Mouse (Mus musculus) embryo, embryonic 10 days (tissue): ENCODE results near the gene Txndc17.
"Not testable (repeated sequence)": the region's sequence is repeated elsewhere in the genome, so short reads cannot be mapped to it uniquely, and the experiment has no call there.

Experiments used
- DNase-seq: peaks from one replicate; pipeline ENCODE4 v3.0.0-alpha.2; 2015; ENCODE audit warnings: low spot score

The Txndc17 gene

GRCm38 (mm10) chr11:72207204-72207833, at the start of gene Txndc17, which contains the start of gene 4933427D14Rik:
Txndc17 (plus strand) TSS chr11:72207547.
4933427D14Rik (minus strand) TSS chr11:72207459.
- DNase-seq, result peak; percentile 93

- DNase-seq, result no peak
These were observed 44.1 kb upstream of the Txndc17 start for GRCm38 (mm10) chr11:72163198-72163597.

- DNase-seq, result no peak
These were observed 37.5 kb upstream of the Txndc17 start for GRCm38 (mm10) chr11:72169871-72170270.

- DNase-seq, result not testable (repeated sequence)
These were observed 35.4 kb upstream of the Txndc17 start for GRCm38 (mm10) chr11:72171906-72172305.

GRCm38 (mm10) chr11:72173506-72173905, 33.8 kb upstream of the Txndc17 start:
- no peak for DNase-seq

GRCm38 (mm10) chr11:72174721-72175120, 32.6 kb upstream of the Txndc17 start:
- no peak for DNase-seq

- DNase-seq, result no peak
These were observed 31.4 kb upstream of the Txndc17 start for GRCm38 (mm10) chr11:72175966-72176365.

GRCm38 (mm10) chr11:72176553-72176952, 30.8 kb upstream of the Txndc17 start:
- peak; percentile 47 for DNase-seq

GRCm38 (mm10) chr11:72180556-72180955, 26.8 kb upstream of the Txndc17 start:
- DNase-seq, result no peak

- DNase-seq, result no peak
These were observed 26.2 kb upstream of the Txndc17 start for GRCm38 (mm10) chr11:72181136-72181535.

GRCm38 (mm10) chr11:72184252-72184651, 23.1 kb upstream of the Txndc17 start:
- no peak for DNase-seq

- no peak for DNase-seq
These were observed 16.5 kb upstream of the Txndc17 start for GRCm38 (mm10) chr11:72190857-72191256.

GRCm38 (mm10) chr11:72194259-72194658, 13.1 kb upstream of the Txndc17 start:
- no peak for DNase-seq

GRCm38 (mm10) chr11:72196506-72196905, 10.8 kb upstream of the Txndc17 start:
- DNase-seq, result no peak

GRCm38 (mm10) chr11:72203440-72203839, 3.9 kb upstream of the Txndc17 start:
- no peak for DNase-seq

GRCm38 (mm10) chr11:72205256-72205655, 2.1 kb upstream of the Txndc17 start:
- DNase-seq, result no peak

GRCm38 (mm10) chr11:72206341-72207203, 775 bp upstream of the Txndc17 start, which contains the start of gene Gm43951:
Gm43951 (minus strand) TSS chr11:72206840.
- peak; percentile 43 for DNase-seq

- no peak for DNase-seq
These were observed 559 bp downstream of the Txndc17 start for GRCm38 (mm10) chr11:72207834-72208377.

GRCm38 (mm10) chr11:72214591-72215409, 7.5 kb downstream of the Txndc17 start:
- DNase-seq, result peak; percentile 98

- peak; percentile 75 for DNase-seq
These were observed 8.1 kb downstream of the Txndc17 start, which contains the start of gene Med31 for GRCm38 (mm10) chr11:72215410-72215797. Med31 (minus strand) TSS chr11:72215592.

- DNase-seq, result no peak
These were observed 9.8 kb downstream of the Txndc17 start for GRCm38 (mm10) chr11:72217116-72217515.

- DNase-seq, result peak; percentile 85
These were observed 13.9 kb downstream of the Txndc17 start for GRCm38 (mm10) chr11:72221278-72221677.
